Mouse (Mus musculus): ENCODE data around the gene Cfap206.

The Cfap206 gene

GRCm38 (mm10) chr4:34673721-34674120 lies 56.3 kb downstream of the Cfap206 start:
- DNase-seq (ENCODE audit: low spot score in 2 of 2), result no peak

- DNase-seq (ENCODE audit: low spot score in 2 of 2), result no peak
Measured at GRCm38 (mm10) chr4:34667923-34668322, 62.1 kb downstream of the Cfap206 start.

- DNase-seq (ENCODE audit: low spot score in 2 of 2), result no peak
Measured at GRCm38 (mm10) chr4:34661927-34662326, 68.1 kb downstream of the Cfap206 start.

- no peak for DNase-seq (ENCODE audit: low spot score in 2 of 2)
Measured at GRCm38 (mm10) chr4:34661514-34661913, 68.5 kb downstream of the Cfap206 start.

GRCm38 (mm10) chr4:34659012-34659411 lies 71.0 kb downstream of the Cfap206 start:
- DNase-seq (ENCODE audit: low spot score in 2 of 2), result no peak

GRCm38 (mm10) chr4:34656101-34656500 lies 73.9 kb downstream of the Cfap206 start:
- no peak for DNase-seq (ENCODE audit: low spot score in 2 of 2)

- no peak for DNase-seq (ENCODE audit: low spot score in 2 of 2)
Measured at GRCm38 (mm10) chr4:34653179-34653578, 76.8 kb downstream of the Cfap206 start.

- no peak for DNase-seq (ENCODE audit: low spot score in 2 of 2)
Measured at GRCm38 (mm10) chr4:34644779-34645178, 85.2 kb downstream of the Cfap206 start.

- no peak for DNase-seq (ENCODE audit: low spot score in 2 of 2)
Measured at GRCm38 (mm10) chr4:34640731-34641130, 89.3 kb downstream of the Cfap206 start.

- no peak for DNase-seq (ENCODE audit: low spot score in 2 of 2)
Measured at GRCm38 (mm10) chr4:34639745-34640364, 90.2 kb downstream of the Cfap206 start.

Measured in urinary bladder, postnatal 36 days (tissue).